Comparison of ENCODE assay signal across 8 mouse cellular contexts in genomic region chr17:80205657-80206056, GRCm38 (mm10). TPM values are rescaled to one million over a fixed set of nuclear protein-coding genes. Genes with fewer than 3 reads are reported as not detected.
A peak's percentile ranks its signal among the peaks of the same experiment; 100 is the strongest.
DNase-seq lines count a peak whose midpoint lies in the region; ATAC-seq lines count a peak whose summit lies in the region.

No protein-coding gene starts in this region.

- DNase-seq in CD4-positive, CD25-positive, alpha-beta regulatory T cell, adult 2 months (ENCODE audit: low read depth, low spot score): peak; percentile 14
- no peak for DNase-seq in neural tube, embryonic 11.5 days (ENCODE audit: low spot score)
- no peak for DNase-seq in neural tube, embryonic 10.5 days (ENCODE audit: extremely low spot score, low spot score)
- no peak for DNase-seq in frontal cortex, postnatal 14 days (ENCODE audit: low spot score in 2 of 2)
- DNase-seq in layer of hippocampus, postnatal 14 days (ENCODE audit: low spot score in 2 of 2): no peak
- no peak for DNase-seq in right cerebral cortex, postnatal 14 days

- H3K9ac ChIP-seq in neural tube, embryonic 11.5 days (ENCODE audit: low read length): peak overlapping the region; percentile 99
- peak overlapping the region; percentile 99 for H3K9ac ChIP-seq in limb, embryonic 15.5 days

- ATAC-seq in CD4-positive, CD25-positive, alpha-beta regulatory T cell, adult 4 months: no peak
- no peak for ATAC-seq in neural tube, embryonic 11.5 days (ENCODE audit: insufficient read depth, low FRiP score, low TSS enrichment)
- ATAC-seq in limb, embryonic 15.5 days (ENCODE audit: insufficient number of reproducible peaks, low FRiP score, low TSS enrichment, low read depth): no peak

- no peaks in the 10 kb centered on the region for H3K9me3 ChIP-seq in neural tube, embryonic 11.5 days (ENCODE audit: control insufficient read depth, low read length)
- no peaks in the 10 kb centered on the region for H3K9me3 ChIP-seq in limb, embryonic 15.5 days

- H3K27me3 ChIP-seq in neural tube, embryonic 11.5 days (ENCODE audit: control insufficient read depth, insufficient read depth, low read length): no peaks in the 10 kb centered on the region
- H3K27me3 ChIP-seq in limb, embryonic 15.5 days: no peaks in the 10 kb centered on the region

- H3K4me3 ChIP-seq in neural tube, embryonic 11.5 days (ENCODE audit: low read depth, low read length): peak overlapping the region; percentile 97
- peak overlapping the region; percentile 95 for H3K4me3 ChIP-seq in limb, embryonic 15.5 days

- H3K36me3 ChIP-seq in neural tube, embryonic 11.5 days (ENCODE audit: control insufficient read depth, insufficient read depth, low read length): peaks cover 15% of the 10 kb centered on the region
- H3K36me3 ChIP-seq in limb, embryonic 15.5 days: peaks cover 31% of the 10 kb centered on the region

- no peak overlapping the region for H3K27ac ChIP-seq in neural tube, embryonic 11.5 days (ENCODE audit: low read depth, low read length)
- H3K27ac ChIP-seq in limb, embryonic 15.5 days: peak overlapping the region; percentile 99; the same call in 1 of the 2 replicates

- peaks cover 6% of the 10 kb centered on the region for H3K4me1 ChIP-seq in neural tube, embryonic 11.5 days (ENCODE audit: control insufficient read depth, insufficient read depth, low read length)
- peaks cover 9% of the 10 kb centered on the region for H3K4me1 ChIP-seq in limb, embryonic 15.5 days

- WGBS in neural tube, embryonic 11.5 days: 50% methylated on average over 5 of the region's 5 CpGs
- WGBS in limb, embryonic 15.5 days: 19% methylated on average over 5 of the region's 5 CpGs

- H3K4me2 ChIP-seq in neural tube, embryonic 11.5 days (ENCODE audit: low read depth): peak overlapping the region; percentile 86
- H3K4me2 ChIP-seq in limb, embryonic 15.5 days: peak overlapping the region; percentile 61

RNA-seq across cellular contexts. Expression of gene Srsf7, which starts 1.4 kb away (rescaled TPM):
- polyA plus RNA-seq in CD4-positive, CD25-positive, alpha-beta regulatory T cell, adult 4 months (2017; shearing (Covaris generic)): 100 to 1,000 TPM; 498 to 562 TPM
- polyA plus RNA-seq in neural tube, embryonic 11.5 days (2014; fragmentation: Nextera tagmentation; extraction: Ambion mirVana): 761 and 791 TPM in 2 replicates
- 496 and 517 TPM in 2 replicates for polyA plus RNA-seq in limb, embryonic 15.5 days (2015; fragmentation: Nextera tagmentation; extraction: Ambion mirVana)
- 100 to 1,000 TPM; 109 to 120 TPM for total RNA-seq in layer of hippocampus, postnatal 14 days (2021)

RNA-seq across cellular contexts. Expression of gene Ttc39d, which starts 1.6 kb away (rescaled TPM):
- polyA plus RNA-seq in CD4-positive, CD25-positive, alpha-beta regulatory T cell, adult 4 months (2017; shearing (Covaris generic)): not detected
- polyA plus RNA-seq in neural tube, embryonic 11.5 days (2014; fragmentation: Nextera tagmentation; extraction: Ambion mirVana): not detected in 2 replicates
- 0.05 TPM in 1 of 2 replicates, not detected in the other for polyA plus RNA-seq in limb, embryonic 15.5 days (2015; fragmentation: Nextera tagmentation; extraction: Ambion mirVana)
- under 1 TPM; 0.19 to 0.41 TPM for total RNA-seq in layer of hippocampus, postnatal 14 days (2021)

RNA-seq across cellular contexts. Expression of gene Gemin6, which starts 18.6 kb away (rescaled TPM):
- polyA plus RNA-seq in CD4-positive, CD25-positive, alpha-beta regulatory T cell, adult 4 months (2017; shearing (Covaris generic)): 10 to 100 TPM in 1 of 2 experiments, 1 to 10 TPM in 1; 9.6 to 10.2 TPM
- polyA plus RNA-seq in neural tube, embryonic 11.5 days (2014; fragmentation: Nextera tagmentation; extraction: Ambion mirVana): 41.0 and 41.2 TPM in 2 replicates
- polyA plus RNA-seq in limb, embryonic 15.5 days (2015; fragmentation: Nextera tagmentation; extraction: Ambion mirVana): 29.5 and 32.6 TPM in 2 replicates
- total RNA-seq in layer of hippocampus, postnatal 14 days (2021): 1 to 10 TPM; 3.9 to 4.7 TPM
